Mouse (Mus musculus) kidney, adult 2 months (tissue): ENCODE measurements at regions not wholly inside any gene's neighbourhood (a gene's known extent, or its start where the extent isn't known, plus 50 kb on each side); places are given as distances from the start of the nearest gene placed in this dataset.

Experiments
- DNase-seq: peaks from one replicate; pipeline ENCODE4 v3.0.0; 2021
- H3K27ac ChIP-seq: fragments of 200-500 bp; 2 replicates; pipeline ENCODE4 v1.5.1; 2012; ENCODE audit warnings: low read depth, low read length, control low read depth, inconsistent platforms; ENCODE audit not compliant: insufficient read depth
- H3K27me3 ChIP-seq: fragments of 200-500 bp; replicated peaks from 2 replicates; pipeline ENCODE4 v1.6.1; 2012; ENCODE audit warnings: mild to moderate bottlenecking, moderate library complexity, low read length, inconsistent platforms; ENCODE audit not compliant: control insufficient read depth, insufficient read depth
- H3K36me3 ChIP-seq: fragments of 200-500 bp; 2 replicates; pipeline ENCODE4 v1.6.1; 2012; ENCODE audit warnings: mild to moderate bottlenecking, moderate library complexity, low read length, inconsistent platforms; ENCODE audit not compliant: control insufficient read depth, insufficient read depth
- H3K4me1 ChIP-seq: fragments of 200-500 bp; 2 replicates; pipeline ENCODE4 v1.6.1; 2011; ENCODE audit warnings: low read length; ENCODE audit not compliant: control insufficient read depth, insufficient read depth
- H3K4me3 ChIP-seq: fragments of 200-500 bp; 2 replicates; pipeline ENCODE4 v1.5.1; 2011; ENCODE audit warnings: mild to moderate bottlenecking, low read depth, low read length, control low read depth; ENCODE audit not compliant: insufficient read depth
- CTCF ChIP-seq: fragments of 200-500 bp; conservative IDR thresholded peaks from 2 replicates; pipeline ENCODE4 v1.5.1; 2011; ENCODE audit warnings: low read depth, mild to moderate bottlenecking, control low read depth, low read length, moderate library complexity, mixed read lengths; ENCODE audit not compliant: insufficient read depth, insufficient read length
- POLR2A ChIP-seq: fragments of 200-500 bp; IDR thresholded peaks from one replicate; pipeline ENCODE4 v1.6.1; 2011; ENCODE audit warnings: low read depth, low read length, control low read depth
- WGBS: fragments of 180-500 bp; shearing (Covaris S2); methylation state at CpG from one replicate; pipeline ENCODE4 v1.1.7; 2018; 5-methylcytosine and 5-hydroxymethylcytosine counted together

GRCm38 (mm10) chr14:48815941-48816340 is 142.3 kb upstream of the Otx2 start:
- Histone ChIP-seq H3K4me1 (no peaks in the 10 kb centered on the region), H3K4me3 (no peak overlapping the region), H3K27ac (no peak overlapping the region), H3K27me3 (no peaks in the 10 kb centered on the region), H3K36me3 (no peaks in the 10 kb centered on the region)
- no peak for TF ChIP-seq CTCF
- no peak for TF ChIP-seq POLR2A
- no peak for DNase-seq
- WGBS, result 87% methylated on average over 3 of the region's 3 CpGs

- 77% methylated on average over 8 of the region's 8 CpGs for WGBS
- TF ChIP-seq POLR2A (no peak), CTCF (no peak)
- H3K27ac ChIP-seq, result no peak overlapping the region
Observed at GRCm38 (mm10) chr14:48815231-48815728, 141.7 kb upstream of the Otx2 start.

GRCm38 (mm10) chr14:48812741-48813495 is 139.3 kb upstream of the Otx2 start:
- H3K27me3 ChIP-seq, result no peaks in the 10 kb centered on the region
- no peak for TF ChIP-seq CTCF
- TF ChIP-seq POLR2A, result no peak
- H3K27ac ChIP-seq, result no peak overlapping the region
- H3K36me3 ChIP-seq, result no peaks in the 10 kb centered on the region
- H3K4me1 ChIP-seq, result no peaks in the 10 kb centered on the region
- H3K4me3 ChIP-seq, result no peak overlapping the region
- 87% methylated on average over 11 of the region's 11 CpGs for WGBS
- no peak for DNase-seq

More at GRCm38 (mm10) chr14:48815231-48815728, 141.7 kb upstream of the Otx2 start:
- no peak for DNase-seq
- no peaks in the 10 kb centered on the region for H3K36me3 ChIP-seq
- no peaks in the 10 kb centered on the region for H3K4me1 ChIP-seq
- H3K4me3 ChIP-seq, result no peak overlapping the region
- H3K27me3 ChIP-seq, result no peaks in the 10 kb centered on the region

GRCm38 (mm10) chr14:48804098-48804497 is 130.5 kb upstream of the Otx2 start:
- H3K4me3 ChIP-seq, result no peak overlapping the region
- no peaks in the 10 kb centered on the region for H3K27me3 ChIP-seq
- H3K27ac ChIP-seq, result no peak overlapping the region
- WGBS, result 80% methylated on average over 4 of the region's 4 CpGs
- no peak for TF ChIP-seq POLR2A
- TF ChIP-seq CTCF, result no peak
- H3K4me1 ChIP-seq, result no peaks in the 10 kb centered on the region
- no peak for DNase-seq
- H3K36me3 ChIP-seq, result no peaks in the 10 kb centered on the region

- no peak overlapping the region for H3K27ac ChIP-seq
- 45% methylated on average over 14 of the region's 14 CpGs for WGBS
- H3K4me1 ChIP-seq, result no peaks in the 10 kb centered on the region
- DNase-seq, result no peak
- no peak for TF ChIP-seq CTCF
- no peak for TF ChIP-seq POLR2A
- no peaks in the 10 kb centered on the region for H3K27me3 ChIP-seq
- H3K36me3 ChIP-seq, result no peaks in the 10 kb centered on the region
- no peak overlapping the region for H3K4me3 ChIP-seq
Observed at GRCm38 (mm10) chr14:48801283-48801682, 127.7 kb upstream of the Otx2 start.

GRCm38 (mm10) chr14:48800857-48801256 is 127.2 kb upstream of the Otx2 start:
- no peak overlapping the region for H3K27ac ChIP-seq
- no peaks in the 10 kb centered on the region for H3K4me1 ChIP-seq
- no peaks in the 10 kb centered on the region for H3K36me3 ChIP-seq
- WGBS, result 32% methylated on average over 5 of the region's 5 CpGs
- no peak for DNase-seq
- TF ChIP-seq POLR2A, result no peak
- TF ChIP-seq CTCF, result no peak
- no peak overlapping the region for H3K4me3 ChIP-seq
- H3K27me3 ChIP-seq, result no peaks in the 10 kb centered on the region

GRCm38 (mm10) chr14:48800100-48800449 is 126.5 kb upstream of the Otx2 start:
- Histone ChIP-seq H3K27me3 (no peaks in the 10 kb centered on the region), H3K4me1 (no peaks in the 10 kb centered on the region), H3K36me3 (no peaks in the 10 kb centered on the region), H3K27ac (no peak overlapping the region), H3K4me3 (no peak overlapping the region)
- TF ChIP-seq CTCF (no peak), POLR2A (no peak)
- WGBS, result 57% methylated on average over 4 of the region's 4 CpGs
- DNase-seq, result no peak
